Mouse (Mus musculus) midbrain, embryonic 14.5 days (tissue): Measurements from ENCODE around the gene P2ry1. TPM values are rescaled to one million over a fixed set of nuclear protein-coding genes. Genes with fewer than 3 reads are reported as not detected.

Experiments used
- ATAC-seq: fragments of 200-750 bp; cut with Nextera tagmentation; 2 replicates; pipeline ENCODE4 v1.8.0; 2017; ENCODE audit warnings: moderate number of reproducible peaks, moderate library complexity; ENCODE audit not compliant: low FRiP score, low TSS enrichment
- DNase-seq: peaks from one replicate; pipeline ENCODE4 v3.0.0-alpha.2; 2015
- H3K27ac ChIP-seq: fragments of 300-500 bp; sonication (generic); replicated peaks from 2 replicates; pipeline ENCODE4 v1.5.1; 2014; ENCODE audit warnings: mild to moderate bottlenecking, low read depth, low read length, moderate library complexity
- H3K27me3 ChIP-seq: fragments of 300-500 bp; sonication (generic); 2 replicates; pipeline ENCODE4 v1.6.1; 2014; ENCODE audit warnings: low read length, control low read depth, mixed read lengths; ENCODE audit not compliant: control insufficient read depth, insufficient read depth
- H3K36me3 ChIP-seq: fragments of 300-500 bp; sonication (generic); 2 replicates; pipeline ENCODE4 v1.6.1; 2014; ENCODE audit warnings: low read length, control low read depth; ENCODE audit not compliant: control insufficient read depth, insufficient read depth
- H3K4me1 ChIP-seq: fragments of 300-500 bp; sonication (generic); 2 replicates; pipeline ENCODE4 v1.6.1; 2014; ENCODE audit warnings: mild to moderate bottlenecking, antibody characterized with exemption, low read length, control low read depth; ENCODE audit not compliant: control insufficient read depth, insufficient read depth
- H3K4me2 ChIP-seq: fragments of 300-500 bp; sonication (generic); 2 replicates; pipeline ENCODE4 v1.6.1; 2014; ENCODE audit warnings: mild to moderate bottlenecking, low read length, moderate library complexity
- H3K4me3 ChIP-seq: fragments of 300-500 bp; sonication (generic); replicated peaks from 2 replicates; pipeline ENCODE4 v1.5.1; 2014; ENCODE audit warnings: low read depth, low read length
- H3K9ac ChIP-seq: fragments of 300-500 bp; sonication (generic); replicated peaks from 2 replicates; pipeline ENCODE4 v1.6.1; 2014; ENCODE audit warnings: mild to moderate bottlenecking, low read length, moderate library complexity
- H3K9me3 ChIP-seq: fragments of 300-500 bp; sonication (generic); 2 replicates; pipeline ENCODE4 v1.6.1; 2016; ENCODE audit warnings: low read length, control low read depth, mixed read lengths; ENCODE audit not compliant: control insufficient read depth
- WGBS: fragments of 180-500 bp; shearing (Covaris S2); extraction: QIAGEN DNeasy Blood & Tissue Kit; methylation state at CpG from one replicate; pipeline ENCODE4 v1.1.7; 2014; 5-methylcytosine and 5-hydroxymethylcytosine counted together
- polyA plus RNA-seq: library from polyadenylated mRNA; unstranded; fragments of >200 nt; fragmentation: Nextera tagmentation; extraction: Ambion mirVana; gene quantifications from 2 replicates; pipeline ENCODE4 v1.2.1, GENCODE M21; 2014

The P2ry1 gene
- polyA plus RNA-seq, 1 experiment from 2014 or later: 3.5 TPM

DNA sequence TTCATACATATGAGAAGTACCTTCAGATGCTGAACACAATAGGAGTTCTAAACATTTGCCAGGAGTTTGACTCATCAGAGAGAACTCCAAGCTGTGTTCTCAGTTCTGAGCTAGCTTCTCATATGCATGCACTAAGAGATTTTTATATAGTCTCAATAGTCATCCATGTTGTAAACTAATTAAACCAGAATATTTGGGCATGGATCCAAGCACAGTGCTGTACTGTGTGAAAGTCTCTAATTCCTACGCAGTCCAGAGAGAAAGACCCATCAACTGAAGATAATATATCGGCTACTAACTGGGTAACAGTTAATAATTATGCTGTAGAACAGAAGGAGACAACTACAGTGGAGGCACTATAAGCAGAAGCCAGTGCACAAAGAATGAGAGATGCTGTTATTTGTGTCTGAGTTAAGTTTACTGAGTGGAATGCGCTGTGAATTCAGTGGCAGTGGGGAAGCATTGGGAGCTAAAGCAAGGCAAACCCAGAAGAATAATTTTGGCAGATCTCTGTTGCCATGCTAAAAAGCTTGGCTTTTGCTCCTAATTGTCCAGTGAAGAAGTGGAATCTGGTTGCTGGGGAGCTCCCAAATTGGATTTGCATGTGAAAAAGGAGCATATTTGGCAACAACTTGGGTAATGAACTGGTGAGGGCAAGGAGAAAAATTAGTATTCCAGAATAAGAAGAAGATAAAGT, 47.5 kb downstream of the P2ry1 start:
- peak; percentile 26 for DNase-seq
- 74% methylated on average over 3 of the region's 3 CpGs for WGBS
- H3K27me3 ChIP-seq: no peaks in the 10 kb centered on the region

More for the DNA sequence above, 47.5 kb downstream of the P2ry1 start:
- H3K9me3 ChIP-seq: no peaks in the 10 kb centered on the region
- no peaks in the 10 kb centered on the region for H3K36me3 ChIP-seq
- no peak overlapping the region for H3K9ac ChIP-seq
- H3K4me2 ChIP-seq: no peak overlapping the region
- H3K27ac ChIP-seq: no peak overlapping the region
- 0 out of 2 replicates have a peak, but pooled peaks have one; percentile 60 for ATAC-seq
- H3K4me3 ChIP-seq: no peak overlapping the region
- no peaks in the 10 kb centered on the region for H3K4me1 ChIP-seq
